In genomic region chr19:5803881-5804279, GRCm38 (mm10) we compare ENCODE assay signal across 8 mouse cellular contexts. TPM values are rescaled to one million over a fixed set of nuclear protein-coding genes. Genes with fewer than 3 reads are reported as not detected.
DNase-seq lines count a peak whose midpoint lies in the region; ATAC-seq and TF ChIP-seq lines count a peak whose summit lies in the region.

No protein-coding gene starts in this region.

- H3K9ac ChIP-seq in kidney, embryonic 15.5 days = peak overlapping the region; percentile 38
- peak overlapping the region; percentile 56 for H3K9ac ChIP-seq in hindbrain, embryonic 15.5 days
- H3K9ac ChIP-seq in midbrain, embryonic 16.5 days (ENCODE audit: low read depth, low read length) = peak overlapping the region; percentile 82

- 2% methylated on average over 16 of the region's 16 CpGs for WGBS in kidney, embryonic 15.5 days
- under 1% methylated on average over 16 of the region's 16 CpGs for WGBS in hindbrain, embryonic 15.5 days
- WGBS in midbrain, embryonic 16.5 days = 1% methylated on average over 16 of the region's 16 CpGs

- H3K36me3 ChIP-seq in kidney, embryonic 15.5 days = no peaks in the 10 kb centered on the region
- no peaks in the 10 kb centered on the region for H3K36me3 ChIP-seq in hindbrain, embryonic 15.5 days
- no peaks in the 10 kb centered on the region for H3K36me3 ChIP-seq in midbrain, embryonic 16.5 days (ENCODE audit: control insufficient read depth, insufficient read depth, low read length)

- H3K4me2 ChIP-seq in kidney, embryonic 15.5 days = peak overlapping the region; percentile 77
- peak overlapping the region; percentile 92 for H3K4me2 ChIP-seq in hindbrain, embryonic 15.5 days
- peak overlapping the region; percentile 90 for H3K4me2 ChIP-seq in midbrain, embryonic 16.5 days (ENCODE audit: low read length)

- TF ChIP-seq POLR2A in bone marrow macrophage, adult 2 months (IDR thresholded peaks at IDR 0.05; ENCODE audit: borderline replicate concordance, low read depth, low read length) = no peak

- 0 out of 2 replicates have a peak, but pooled peaks have one; percentile 23 for ATAC-seq in kidney, embryonic 15.5 days (replicated peaks; ENCODE audit: low FRiP score)
- no peak; the same call in 1 of the 2 replicates for ATAC-seq in hindbrain, embryonic 15.5 days (ENCODE audit: low FRiP score, low read depth)
- ATAC-seq in midbrain, embryonic 16.5 days = peak; percentile 41
- ATAC-seq in granulocyte monocyte progenitor cell, adult 5-6 weeks (replicated peaks; ENCODE audit: poor library complexity, severe bottlenecking) = no peak

- no peak for TF ChIP-seq CTCF in bone marrow macrophage, adult 2 months (IDR thresholded peaks at IDR 0.05; ENCODE audit: low read depth, low read length)

- peaks cover 55% of the 10 kb centered on the region for H3K4me1 ChIP-seq in kidney, embryonic 15.5 days
- H3K4me1 ChIP-seq in bone marrow macrophage, adult 2 months (ENCODE audit: control insufficient read depth, insufficient read depth, low read length) = peaks cover 45% of the 10 kb centered on the region
- peaks cover 31% of the 10 kb centered on the region for H3K4me1 ChIP-seq in hindbrain, embryonic 15.5 days (replicated peaks)
- peaks cover 23% of the 10 kb centered on the region for H3K4me1 ChIP-seq in midbrain, embryonic 16.5 days (ENCODE audit: control insufficient read depth, insufficient read depth, low read length)

- no peaks in the 10 kb centered on the region for H3K9me3 ChIP-seq in kidney, embryonic 15.5 days (replicated peaks)
- no peaks in the 10 kb centered on the region for H3K9me3 ChIP-seq in hindbrain, embryonic 15.5 days
- no peaks in the 10 kb centered on the region for H3K9me3 ChIP-seq in midbrain, embryonic 16.5 days (replicated peaks; ENCODE audit: control insufficient read depth, low read length, poor library complexity, severe bottlenecking)

- no peaks in the 10 kb centered on the region for H3K27me3 ChIP-seq in kidney, embryonic 15.5 days
- no peaks in the 10 kb centered on the region for H3K27me3 ChIP-seq in hindbrain, embryonic 15.5 days
- H3K27me3 ChIP-seq in midbrain, embryonic 16.5 days (ENCODE audit: control insufficient read depth, insufficient read depth, low read depth, low read length) = no peaks in the 10 kb centered on the region

- peak overlapping the region; percentile 98 for H3K27ac ChIP-seq in kidney, embryonic 15.5 days
- peak overlapping the region; percentile 98 for H3K27ac ChIP-seq in bone marrow macrophage, adult 2 months (ENCODE audit: insufficient read depth, low read depth, low read length)
- H3K27ac ChIP-seq in hindbrain, embryonic 15.5 days (replicated peaks) = peak overlapping the region; percentile 100
- peak overlapping the region; percentile 100 for H3K27ac ChIP-seq in midbrain, embryonic 16.5 days (ENCODE audit: low read length)

- H3K4me3 ChIP-seq in kidney, embryonic 15.5 days (replicated peaks) = peak overlapping the region; percentile 70
- peak overlapping the region; percentile 56 for H3K4me3 ChIP-seq in bone marrow macrophage, adult 2 months (ENCODE audit: insufficient read depth, low read length)
- peak overlapping the region; percentile 93 for H3K4me3 ChIP-seq in hindbrain, embryonic 15.5 days
- peak overlapping the region; percentile 52 for H3K4me3 ChIP-seq in midbrain, embryonic 16.5 days (ENCODE audit: low read depth, low read length)

- DNase-seq in kidney, postnatal 4 days = no peak
- DNase-seq in adrenal gland, postnatal 25 days = no peak
- no peak for DNase-seq in kidney, adult 18-20 months

RNA-seq across cellular contexts. Expression of gene Scyl1, which starts 32.7 kb away (rescaled TPM):
- polyA plus RNA-seq in kidney, embryonic 15.5 days (2015; fragmentation: Nextera tagmentation; extraction: Ambion mirVana) = 69.6 and 76.0 TPM in 2 replicates
- polyA plus RNA-seq in bone marrow macrophage, adult 2 months (2012; ENCODE audit: insufficient read depth, insufficient read length, missing spikeins) = 46.7 and 48.3 TPM in 2 replicates
- polyA plus RNA-seq in hindbrain, embryonic 15.5 days (2015; fragmentation: Nextera tagmentation; extraction: Ambion mirVana) = 79.7 and 92.6 TPM in 2 replicates
- polyA plus RNA-seq in midbrain, embryonic 16.5 days (2015; fragmentation: Nextera tagmentation; extraction: Ambion mirVana) = 86.3 and 86.6 TPM in 2 replicates
- 40.9 and 47.7 TPM in 2 replicates for total RNA-seq in granulocyte monocyte progenitor cell, adult 5-6 weeks (2014; fragmentation: Nextera tagmentation)
- total RNA-seq in granulocyte monocyte progenitor cell, adult 5-6 weeks (2017) = 22.8 and 23.3 TPM in 2 replicates
- 104 and 120 TPM in 2 replicates for total RNA-seq in adrenal gland, postnatal 25 days (2021)

Comparison
In these comparisons a context has a peak if more than half of its experiments do, and no peak if none do; other contexts are left out.
1. ATAC-seq: peak in kidney, embryonic 15.5 days (single experiment) and midbrain, embryonic 16.5 days (single experiment); none in hindbrain, embryonic 15.5 days (single experiment) and granulocyte monocyte progenitor cell, adult 5-6 weeks (single experiment).
2. Peak in every context shown above with its lines, with median percentiles within 50 percentile points of each other: H3K27ac ChIP-seq, H3K4me2 ChIP-seq, H3K4me3 ChIP-seq and H3K9ac ChIP-seq.